Mouse (Mus musculus) left cerebral cortex, adult 11 months (tissue): ENCODE results near the gene Dynlt1c.
A peak's percentile ranks its signal among the peaks of the same experiment; 100 is the strongest.
"Not testable (repeated sequence)": the region's sequence is repeated elsewhere in the genome, so short reads cannot be mapped to it uniquely, and the experiment has no call there.

Experiments used
- DNase-seq: peaks from one replicate; pipeline ENCODE4 v3.0.0; 2022; ENCODE audit warnings: low spot score

The Dynlt1c gene

GRCm38 (mm10) chr17:6655567-6656281 lies 54.3 kb downstream of the Dynlt1c start, which contains the start of gene Dynlt1f:
Gene Dynlt1f, minus strand, starts transcription at chr17:6655900.
- DNase-seq = peak; percentile 53

GRCm38 (mm10) chr17:6656471-6656870 lies 55.0 kb downstream of the Dynlt1c start:
- DNase-seq = not testable (repeated sequence)

GRCm38 (mm10) chr17:6658801-6659200 lies 57.3 kb downstream of the Dynlt1c start, which contains the start of gene Sytl3:
Gene Sytl3, plus strand, starts transcription at chr17:6659093.
- DNase-seq = not testable (repeated sequence)
